Mouse (Mus musculus) A20 (cell line): ENCODE results near the gene Fgd2.
A peak's percentile ranks its signal among the peaks of the same experiment; 100 is the strongest.
"Not testable (repeated sequence)": the region's sequence is repeated elsewhere in the genome, so short reads cannot be mapped to it uniquely, and the experiment has no call there.

Source experiments
- DNase-seq: peaks from one replicate; pipeline ENCODE4 v3.0.0-alpha.2; 2011; ENCODE audit warnings: low read depth, low spot score

The Fgd2 gene

DNA sequence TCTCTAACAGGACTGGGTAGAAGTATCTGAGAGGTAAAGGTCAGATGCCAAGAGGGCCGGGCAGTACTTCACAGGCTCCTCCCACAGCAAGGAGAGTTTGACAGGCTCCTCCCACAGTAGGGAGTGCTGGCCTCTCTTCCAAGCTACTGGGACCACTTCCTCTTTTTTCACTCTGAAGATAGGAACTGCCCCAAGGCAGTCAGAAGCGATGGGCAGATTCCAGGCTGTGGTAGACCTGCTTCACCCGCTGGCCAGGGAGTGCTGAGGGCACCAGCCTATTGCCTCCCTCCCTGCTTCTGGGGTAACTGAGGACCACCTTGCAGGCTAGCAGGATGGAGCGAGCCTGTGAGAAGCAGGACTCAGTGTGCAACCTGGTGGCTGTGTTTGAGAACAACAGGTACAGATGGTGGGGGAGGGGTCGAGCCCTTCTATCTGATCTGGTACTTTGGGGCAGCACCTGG is at the start of gene Fgd2:
Gene Fgd2 (plus strand): TSS at position 154 of the 461 bp plus-strand sequence.
- DNase-seq, result peak; percentile 92

DNA sequence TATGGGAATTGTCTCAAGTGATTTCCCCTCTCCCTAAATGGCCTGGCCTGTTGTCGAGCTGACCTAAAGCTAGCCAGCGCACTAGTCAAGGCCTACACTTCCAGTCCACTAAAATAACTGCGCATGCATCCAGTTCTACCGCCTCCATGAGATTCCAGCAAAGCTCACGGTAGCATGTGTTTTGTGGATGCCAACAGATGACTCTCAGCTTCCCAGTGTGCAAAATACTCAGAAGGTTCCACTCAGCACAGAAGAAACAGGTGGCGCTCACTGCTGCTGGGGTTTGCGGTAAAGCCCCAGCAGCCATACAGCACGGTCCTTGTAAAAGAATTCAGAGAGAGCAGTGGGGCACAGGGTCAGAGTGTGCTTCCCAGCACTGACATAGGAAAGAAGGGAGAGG is 49.1 kb upstream of the Fgd2 start:
- DNase-seq, result no peak

DNA sequence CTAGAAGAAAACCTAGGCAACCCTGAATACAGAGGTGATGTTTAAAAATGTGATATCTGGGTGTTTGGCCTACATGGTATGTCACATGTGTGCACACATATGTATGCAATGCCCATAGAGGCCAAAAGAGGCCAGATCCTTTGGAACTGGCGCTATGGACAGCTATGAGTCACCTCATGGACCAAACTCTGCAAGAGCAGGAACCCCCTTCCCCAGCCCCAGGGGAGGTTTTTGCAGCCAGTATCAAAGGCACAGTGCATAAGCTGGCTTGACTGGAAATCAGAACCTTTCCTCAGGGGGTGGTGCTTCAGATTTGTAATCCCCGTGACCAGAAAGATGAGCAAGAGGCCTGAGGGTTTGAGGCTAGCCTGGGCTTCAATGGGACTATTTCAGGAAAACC is 48.6 kb upstream of the Fgd2 start:
- no peak for DNase-seq

DNA sequence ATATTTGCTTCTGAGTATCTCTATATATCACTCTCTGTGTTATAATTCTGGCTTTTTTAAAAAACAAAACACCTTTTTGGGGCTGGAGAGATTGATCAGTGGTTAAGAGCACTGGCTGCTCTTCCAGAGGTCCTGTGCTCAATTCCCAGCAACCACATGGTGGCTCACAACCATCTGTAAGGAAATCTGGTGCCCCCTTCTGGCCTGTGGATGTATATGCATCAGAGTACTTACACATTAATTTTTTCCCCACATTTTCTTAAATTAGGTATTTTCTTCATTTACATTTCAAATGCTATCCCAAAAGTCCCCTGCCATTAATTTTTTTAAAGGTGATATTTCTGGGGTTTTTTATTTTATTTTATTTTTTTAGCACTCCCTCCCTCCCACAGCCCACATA is 47.4 kb upstream of the Fgd2 start:
- DNase-seq, result peak; percentile 45

DNA sequence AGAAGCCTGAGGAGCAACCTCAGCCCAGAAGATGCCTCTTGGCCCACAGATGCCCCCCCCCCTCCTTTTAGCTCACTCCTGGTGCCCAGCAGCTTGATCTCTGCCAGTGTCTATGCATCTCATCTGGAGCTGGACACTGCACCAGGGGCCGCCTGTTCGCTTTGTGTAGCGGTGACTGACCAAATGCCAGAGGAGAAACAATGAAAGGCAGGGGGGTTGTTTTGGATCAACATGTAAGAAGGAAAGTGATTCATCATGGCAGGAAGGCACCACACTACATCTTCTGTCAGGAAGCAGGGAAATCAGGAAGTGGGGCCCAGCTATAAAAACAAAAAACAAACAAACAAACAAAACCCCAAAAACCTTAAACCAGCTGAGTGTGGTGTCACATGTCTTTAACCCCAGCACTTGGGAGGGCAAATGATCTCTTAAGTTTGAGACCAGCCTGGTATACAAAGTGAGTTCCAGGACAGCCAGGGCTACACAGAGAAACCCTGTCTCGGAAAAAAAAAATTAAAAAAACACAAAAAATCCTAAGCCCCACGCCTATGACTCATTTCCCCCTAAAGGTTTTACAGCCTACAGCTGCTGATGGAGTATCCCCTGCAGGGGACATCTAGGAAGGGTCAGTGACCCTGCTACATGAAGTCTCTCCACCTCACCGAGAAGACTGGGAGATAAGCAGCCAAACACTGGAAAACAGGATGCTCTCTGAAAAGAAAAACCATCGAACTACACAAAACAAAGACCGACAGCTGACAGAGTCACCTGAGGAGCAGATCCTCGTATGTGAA is 44.8 kb upstream of the Fgd2 start:
- no peak for DNase-seq

DNA sequence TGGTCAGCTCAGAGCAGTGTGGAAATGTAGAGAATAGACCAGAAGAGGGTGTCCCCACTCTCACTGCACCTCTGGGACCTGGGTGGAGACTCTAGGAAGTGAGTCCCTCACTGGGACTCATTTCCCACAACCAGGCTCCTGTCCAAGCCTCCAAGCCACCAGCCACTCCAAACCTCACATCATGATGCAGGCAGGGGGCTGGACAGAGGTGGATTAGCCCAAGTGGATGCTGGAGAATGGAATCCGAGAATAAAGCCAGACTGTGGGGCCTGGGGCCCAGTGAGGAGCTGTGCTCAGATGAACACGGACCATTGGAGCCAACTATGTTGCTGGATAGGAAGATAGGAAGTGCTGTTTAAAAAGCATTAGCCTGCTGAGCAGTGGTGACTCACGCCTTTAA is 43.8 kb upstream of the Fgd2 start:
- no peak for DNase-seq

DNA sequence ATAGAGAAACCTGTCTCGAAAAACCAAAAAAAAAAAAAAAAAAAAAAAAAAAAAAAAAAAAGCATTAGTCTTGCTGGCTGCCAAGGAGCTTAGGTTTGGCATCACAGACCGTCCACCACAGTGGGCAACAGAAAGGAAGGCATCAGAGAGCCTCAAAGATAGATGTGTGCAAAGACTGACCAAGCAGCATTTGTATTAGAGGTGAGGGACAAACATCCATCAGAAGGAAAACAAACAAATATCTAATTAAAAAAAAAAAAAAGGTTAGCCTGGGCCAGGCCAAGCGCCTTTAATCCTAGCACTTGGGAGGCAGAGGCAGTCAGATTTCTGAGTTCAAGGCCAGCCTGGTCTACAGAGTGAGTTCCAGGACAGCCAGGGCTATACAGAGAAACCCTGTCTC is 43.3 kb upstream of the Fgd2 start, which contains the start of gene Pi16:
Gene Pi16 (plus strand): TSS at position 301 of the 400 bp plus-strand sequence.
- not testable (repeated sequence) for DNase-seq

DNA sequence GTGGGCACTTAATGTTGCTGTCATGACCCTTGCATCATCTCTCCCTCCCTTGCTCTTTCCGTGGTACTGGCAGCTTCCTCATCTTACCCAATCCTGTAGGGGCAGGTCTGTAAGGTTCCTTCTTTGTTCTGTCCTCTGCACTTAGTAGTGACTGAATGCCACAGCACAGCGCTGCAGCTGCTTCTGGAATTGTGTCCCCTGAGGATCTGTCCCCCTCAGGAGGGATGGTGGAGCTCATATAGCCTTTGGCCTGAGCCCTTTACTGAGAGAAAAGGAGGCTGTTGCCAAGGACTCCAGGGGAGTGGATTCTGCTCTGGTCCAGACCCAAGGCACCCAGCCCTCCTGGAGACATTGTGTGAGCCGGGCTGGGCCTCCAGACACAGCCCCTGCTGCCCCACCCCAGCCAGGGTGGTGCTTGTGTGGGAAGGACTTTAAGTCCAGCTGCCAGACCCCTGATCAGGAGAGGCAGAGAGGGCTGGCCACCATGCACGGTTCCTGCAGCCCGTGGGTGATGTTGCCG is 41.9 kb upstream of the Fgd2 start:
- no peak for DNase-seq

DNA sequence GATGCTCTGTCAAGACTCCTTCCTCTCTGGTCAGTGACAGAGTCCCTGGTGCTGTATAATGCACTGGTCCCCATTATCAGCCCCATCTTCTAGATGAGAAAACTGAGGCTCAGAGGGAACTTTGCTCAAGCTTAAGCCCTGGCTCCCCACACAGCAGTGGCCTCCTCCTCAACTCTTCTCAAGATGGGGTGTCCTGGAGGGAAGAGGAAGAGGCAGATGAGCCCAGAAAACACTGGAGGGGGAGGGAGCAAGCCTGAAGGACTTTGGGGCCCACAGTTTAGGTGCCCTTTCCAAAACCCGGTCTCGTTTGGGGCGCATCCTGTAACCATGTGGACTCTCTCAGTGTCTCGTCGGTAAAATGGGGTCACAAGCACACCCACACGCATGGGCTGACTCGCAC is 41.2 kb upstream of the Fgd2 start:
- DNase-seq, result no peak

DNA sequence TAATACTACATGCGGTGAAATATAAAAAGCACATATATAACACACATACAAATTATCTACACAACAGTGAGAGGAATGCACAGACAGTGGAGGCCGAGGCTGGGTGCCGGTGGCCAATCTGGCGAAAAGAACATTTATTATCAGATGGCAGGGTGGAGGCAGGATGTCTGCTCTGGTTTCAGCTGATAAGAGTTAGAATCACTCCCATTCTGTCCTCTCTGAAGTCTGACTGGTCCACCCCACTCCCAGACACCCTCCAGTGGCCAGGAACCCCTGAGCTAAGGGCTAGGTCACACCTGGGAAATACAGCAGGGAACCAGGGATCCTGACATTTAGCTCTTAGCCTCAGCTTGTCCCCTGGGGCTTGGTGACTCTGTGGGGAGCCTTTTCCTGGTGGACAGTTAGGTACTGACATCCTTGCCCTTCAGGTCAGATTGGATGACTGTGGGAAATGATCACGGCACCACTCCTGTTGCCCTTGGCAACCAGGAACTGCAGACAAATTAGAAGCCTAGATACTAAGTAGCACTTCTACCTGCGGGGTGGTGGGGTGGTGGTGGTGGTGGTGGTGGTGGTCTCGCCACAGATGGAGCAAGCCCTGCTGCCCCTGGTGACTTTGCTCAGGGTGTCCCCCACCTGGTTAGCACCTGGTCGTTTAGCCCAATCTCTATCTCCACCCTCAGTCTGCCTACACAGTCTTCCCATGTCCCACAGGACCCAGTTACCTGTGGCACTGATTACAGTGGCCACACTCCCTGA is 40.7 kb upstream of the Fgd2 start:
- no peak for DNase-seq

DNA sequence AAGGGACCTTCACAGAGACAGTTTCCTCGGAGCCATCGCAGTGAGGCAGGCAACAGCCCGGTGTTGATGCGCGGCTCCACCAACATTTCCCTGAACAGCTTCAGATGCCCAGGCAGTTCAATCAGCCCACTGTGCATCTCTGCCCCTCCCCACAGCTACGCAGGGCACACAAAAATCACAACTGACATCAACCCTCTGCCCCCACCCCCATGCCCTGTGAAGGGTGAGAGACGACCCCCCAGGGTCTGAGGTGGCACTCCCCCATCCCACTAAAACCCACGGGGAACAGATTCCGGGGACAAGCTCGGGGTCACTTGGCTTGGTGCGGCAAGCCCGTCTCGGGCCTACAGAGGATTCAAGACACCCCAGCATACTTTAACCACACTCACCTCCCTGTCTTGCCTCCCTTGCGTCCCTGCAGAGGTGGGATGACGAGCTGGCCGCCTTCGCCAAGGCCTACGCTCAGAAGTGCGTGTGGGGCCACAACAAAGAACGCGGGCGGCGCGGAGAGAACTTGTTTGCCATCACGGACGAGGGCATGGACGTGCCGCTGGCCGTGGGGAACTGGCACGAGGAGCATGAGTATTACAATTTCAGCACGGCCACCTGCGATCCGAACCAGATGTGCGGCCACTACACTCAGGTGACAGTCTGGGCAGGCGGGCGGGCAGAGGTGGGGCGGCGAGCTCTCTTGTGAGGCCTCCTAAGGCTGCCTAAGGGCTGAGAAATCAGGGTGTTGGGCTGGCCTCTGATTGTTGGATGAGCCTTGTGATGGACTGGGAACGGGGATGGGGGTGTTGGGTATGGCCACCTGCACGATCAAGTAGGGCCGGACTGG is 38.7 kb upstream of the Fgd2 start:
- no peak for DNase-seq

DNA sequence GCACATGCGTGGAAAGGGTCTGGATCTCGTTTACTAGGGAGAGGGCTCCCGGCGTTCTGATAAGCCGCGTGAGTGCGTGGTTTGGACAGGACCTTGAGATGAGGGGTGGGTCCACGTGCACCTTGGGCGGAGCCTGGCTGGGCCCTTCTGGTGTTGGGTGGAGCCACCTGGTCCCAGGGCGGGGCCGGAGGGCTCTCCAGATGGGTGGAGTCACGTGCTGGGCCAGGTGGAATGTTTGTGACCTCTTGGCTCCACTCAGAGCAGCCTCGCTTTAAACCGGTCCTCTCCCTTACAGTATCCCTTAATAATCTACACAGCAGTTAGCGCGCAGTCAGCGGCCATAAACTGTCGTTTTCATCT is 38.1 kb upstream of the Fgd2 start:
- DNase-seq, result no peak

DNA sequence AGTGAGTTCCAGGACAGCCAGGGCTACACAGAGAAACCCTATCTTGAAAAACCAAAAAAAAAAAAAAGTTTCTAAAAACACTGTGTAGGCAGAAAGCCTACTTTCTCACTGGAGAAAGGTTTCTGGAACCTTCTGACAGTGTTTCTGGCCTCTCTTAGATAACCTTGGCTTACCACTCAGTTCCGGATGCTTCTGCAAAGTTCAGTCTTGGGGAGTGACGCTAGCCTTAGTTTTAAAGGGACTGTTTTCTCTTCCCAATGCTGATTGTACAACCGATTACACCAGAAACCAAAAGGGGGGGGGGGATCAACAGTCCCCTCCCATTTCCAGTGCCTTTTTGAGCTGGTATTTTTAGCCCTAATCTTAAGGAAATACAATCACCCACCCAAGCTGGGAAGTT is 37.1 kb upstream of the Fgd2 start:
- no peak for DNase-seq

DNA sequence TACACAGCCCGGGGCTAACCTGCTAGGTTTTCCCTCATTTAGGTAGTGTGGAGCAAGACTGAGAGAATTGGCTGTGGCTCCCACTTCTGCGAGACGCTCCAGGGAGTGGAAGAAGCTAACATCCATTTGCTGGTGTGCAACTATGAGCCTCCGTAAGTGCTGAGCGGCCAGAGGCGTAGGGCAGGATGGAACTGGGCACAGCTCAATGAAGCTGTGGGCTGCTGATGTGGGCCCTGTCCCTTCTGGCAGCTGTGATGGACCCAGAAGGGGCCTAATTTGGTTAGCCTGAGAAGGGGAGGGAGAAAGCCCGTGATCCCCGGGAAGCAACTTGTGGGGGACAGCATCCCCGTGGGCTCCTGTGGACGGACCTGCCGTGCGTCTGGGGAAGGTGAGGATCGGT is 34.9 kb upstream of the Fgd2 start:
- DNase-seq, result no peak

DNA sequence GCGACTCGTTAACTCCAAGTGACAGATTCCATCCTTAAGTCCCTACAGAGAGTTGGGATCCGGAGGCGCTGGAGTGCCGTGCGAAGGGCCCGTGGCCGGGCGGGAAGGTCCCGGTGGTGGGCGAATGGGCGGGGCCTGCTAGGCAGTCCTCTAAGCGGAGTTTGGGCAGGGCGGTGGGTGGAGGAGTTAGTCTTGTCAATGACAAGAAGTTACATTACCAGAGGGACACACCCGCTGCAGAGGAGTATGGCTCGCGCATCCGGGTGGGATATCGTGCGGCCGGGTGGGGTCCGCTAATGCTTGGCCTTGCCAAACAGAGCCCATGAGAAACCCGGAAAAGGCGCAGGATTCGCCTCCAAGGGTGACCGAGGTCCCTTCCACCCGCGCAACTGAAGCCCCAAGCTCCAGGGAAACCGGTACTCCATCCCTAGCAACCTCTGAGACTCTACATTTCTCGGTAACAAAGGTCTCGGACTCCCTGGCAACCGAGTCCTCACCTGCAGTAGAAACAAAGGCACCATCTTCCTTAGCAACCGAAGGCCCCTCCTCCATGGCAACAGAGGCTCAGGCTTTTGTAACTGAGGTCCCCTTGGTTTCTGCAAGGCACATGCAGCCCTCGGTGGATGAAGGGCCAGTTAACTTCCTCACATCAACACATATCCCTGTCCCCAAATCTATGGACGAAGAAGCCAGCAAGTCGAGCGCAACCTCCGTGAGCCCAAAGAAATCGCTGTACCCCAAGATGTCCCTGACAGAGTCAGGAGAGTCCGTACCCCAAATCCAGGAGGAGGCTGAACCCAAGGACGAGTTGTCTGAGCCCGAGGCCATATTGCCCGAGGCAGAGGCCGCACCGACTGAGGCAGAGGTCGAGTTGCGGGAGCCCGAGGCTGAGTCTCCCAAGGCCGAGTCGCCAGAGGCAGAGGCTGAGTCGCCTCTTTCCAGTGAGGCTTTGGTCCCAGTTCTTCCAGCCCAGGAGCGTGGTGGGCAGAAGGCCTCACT is 33.9 kb upstream of the Fgd2 start:
- DNase-seq, result no peak

DNA sequence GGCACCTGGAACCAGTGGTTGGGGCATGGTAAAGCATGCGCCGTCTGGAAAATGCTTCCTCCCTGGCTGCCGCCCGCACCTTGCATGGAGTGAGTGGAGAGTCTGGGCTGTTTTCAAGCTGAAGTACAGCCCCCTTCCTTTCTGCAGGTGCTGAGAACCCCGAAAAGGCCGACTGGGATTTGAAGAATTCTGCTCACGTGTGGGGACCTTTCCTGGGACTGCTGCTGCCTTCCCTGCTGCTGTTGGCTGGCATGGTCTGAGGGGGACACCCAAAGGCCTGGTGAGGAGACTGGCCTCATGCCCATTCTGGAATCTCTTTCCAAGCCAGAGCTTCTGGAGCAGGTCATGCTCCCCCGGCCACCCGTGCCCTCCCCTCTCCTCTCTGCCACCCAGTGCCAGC is 33.0 kb upstream of the Fgd2 start:
- no peak for DNase-seq

DNA sequence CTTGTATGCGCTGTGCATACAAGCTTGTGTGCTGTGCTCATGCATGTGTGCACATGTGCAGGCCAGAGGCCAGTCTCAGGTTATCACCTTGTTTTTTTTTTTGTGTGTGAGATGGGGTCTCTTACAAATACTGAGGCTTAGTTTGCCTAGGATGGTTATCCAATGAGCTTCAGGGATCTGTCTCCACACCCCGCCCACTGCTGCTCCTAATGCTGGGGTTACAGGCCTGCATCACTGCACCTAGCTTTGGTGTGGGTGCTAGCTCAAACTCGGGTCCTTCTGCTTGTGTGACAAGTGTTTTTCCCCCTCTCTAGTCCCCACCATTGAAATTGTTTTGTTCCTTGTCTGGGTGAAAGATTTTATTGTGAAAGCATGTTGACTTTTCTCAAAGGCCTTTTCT is 30.5 kb upstream of the Fgd2 start:
- no peak for DNase-seq

DNA sequence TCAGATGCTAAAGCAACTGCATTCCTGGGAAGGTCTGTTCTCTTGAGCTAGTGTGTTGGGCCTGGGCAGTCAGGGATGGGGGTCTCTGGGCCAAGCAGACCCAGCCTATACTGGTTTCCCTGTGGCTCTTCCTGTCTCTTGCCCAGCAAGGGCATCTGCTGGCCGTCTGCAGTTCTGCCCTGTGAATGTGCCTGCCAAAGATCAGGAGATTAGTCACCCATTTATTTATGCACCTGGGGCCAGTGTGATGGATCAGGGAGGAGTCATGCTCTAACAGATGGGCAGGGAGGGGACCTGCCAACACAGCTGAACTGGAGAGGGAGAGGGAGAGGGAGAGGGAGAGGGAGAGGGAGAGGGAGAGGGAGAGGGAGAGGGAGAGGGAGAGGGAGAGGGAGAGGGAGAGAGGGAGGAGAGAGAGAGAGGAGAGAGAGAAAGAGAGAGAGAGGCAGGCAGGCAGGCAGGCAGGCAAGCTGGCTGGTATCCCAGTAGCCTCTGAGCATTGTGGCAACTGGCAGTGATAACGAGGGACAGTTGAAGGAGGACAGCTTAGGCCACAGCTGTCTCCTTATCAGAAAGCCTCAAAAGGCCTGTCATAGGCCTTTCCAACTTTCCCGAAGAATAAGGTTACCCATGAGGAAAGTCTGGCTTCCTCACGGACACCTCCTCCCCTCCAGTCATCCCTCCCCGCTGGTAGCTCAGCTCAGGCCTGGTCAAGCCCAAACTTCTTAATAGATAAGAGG is 29.9 kb upstream of the Fgd2 start:
- no peak for DNase-seq

DNA sequence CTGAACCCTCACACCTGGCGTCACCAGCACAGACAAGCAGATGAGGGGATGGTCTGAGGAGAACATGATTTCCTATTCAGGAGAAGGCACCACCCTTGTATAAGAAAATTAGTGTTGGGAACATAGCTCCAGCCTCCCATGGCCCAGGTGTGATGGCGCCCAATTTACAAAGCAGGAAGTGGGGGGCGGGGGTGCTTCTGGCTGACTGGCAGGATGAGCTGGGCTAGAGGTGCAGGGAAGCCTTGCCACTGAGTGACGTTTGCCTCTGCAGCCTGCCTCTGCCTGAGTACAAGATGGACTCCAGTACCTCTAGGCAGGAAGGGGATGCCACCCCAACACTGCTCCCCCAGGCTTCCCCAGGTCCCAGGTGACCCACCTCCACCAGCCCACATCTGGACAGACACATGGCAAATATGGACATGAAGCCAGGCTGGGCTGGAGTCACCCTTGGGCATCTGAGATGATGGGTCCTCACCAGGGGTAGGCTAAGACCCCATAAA is 28.5 kb upstream of the Fgd2 start:
- no peak for DNase-seq
